Mouse (Mus musculus): ENCODE data around the gene Myo3b.

DNA sequence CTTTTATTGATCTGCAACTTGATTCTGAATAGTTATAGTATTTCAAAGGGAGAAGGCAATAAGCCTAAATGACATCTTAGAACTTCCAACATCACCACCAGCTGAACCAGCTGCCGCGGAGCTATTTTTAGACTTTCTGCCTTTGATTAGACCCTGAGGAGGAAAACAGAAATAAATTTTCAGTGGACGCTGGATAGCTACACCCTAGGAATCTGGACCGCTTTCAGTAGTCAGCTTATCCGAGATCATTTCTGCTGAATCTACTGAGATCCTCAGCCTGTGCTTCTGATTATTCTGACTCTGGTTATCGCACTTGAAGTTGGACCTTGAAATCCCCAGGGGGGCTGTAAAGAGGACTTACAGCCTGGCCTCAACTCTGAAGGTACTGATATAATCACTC, 349.7 kb downstream of the Myo3b start:
- TF ChIP-seq EP300 (IDR thresholded peaks at IDR 0.05; ENCODE audit: insufficient read depth, low read depth, low read length) (no peak), POLR2A (IDR thresholded peaks at IDR 0.05; ENCODE audit: insufficient read depth, low read depth, low read length) (no peak), CTCF (IDR thresholded peaks at IDR 0.05) (no peak)

Measured in heart, adult 2 months (tissue).